Mouse (Mus musculus): Measurements from ENCODE around the gene Dcst2.

Dcst2 gene

GRCm38 (mm10) chr3:89388134-89388881 lies 26.5 kb downstream of the Dcst2 start:
- DNase-seq (ENCODE audit: low spot score), result peak; percentile 55

DNA sequence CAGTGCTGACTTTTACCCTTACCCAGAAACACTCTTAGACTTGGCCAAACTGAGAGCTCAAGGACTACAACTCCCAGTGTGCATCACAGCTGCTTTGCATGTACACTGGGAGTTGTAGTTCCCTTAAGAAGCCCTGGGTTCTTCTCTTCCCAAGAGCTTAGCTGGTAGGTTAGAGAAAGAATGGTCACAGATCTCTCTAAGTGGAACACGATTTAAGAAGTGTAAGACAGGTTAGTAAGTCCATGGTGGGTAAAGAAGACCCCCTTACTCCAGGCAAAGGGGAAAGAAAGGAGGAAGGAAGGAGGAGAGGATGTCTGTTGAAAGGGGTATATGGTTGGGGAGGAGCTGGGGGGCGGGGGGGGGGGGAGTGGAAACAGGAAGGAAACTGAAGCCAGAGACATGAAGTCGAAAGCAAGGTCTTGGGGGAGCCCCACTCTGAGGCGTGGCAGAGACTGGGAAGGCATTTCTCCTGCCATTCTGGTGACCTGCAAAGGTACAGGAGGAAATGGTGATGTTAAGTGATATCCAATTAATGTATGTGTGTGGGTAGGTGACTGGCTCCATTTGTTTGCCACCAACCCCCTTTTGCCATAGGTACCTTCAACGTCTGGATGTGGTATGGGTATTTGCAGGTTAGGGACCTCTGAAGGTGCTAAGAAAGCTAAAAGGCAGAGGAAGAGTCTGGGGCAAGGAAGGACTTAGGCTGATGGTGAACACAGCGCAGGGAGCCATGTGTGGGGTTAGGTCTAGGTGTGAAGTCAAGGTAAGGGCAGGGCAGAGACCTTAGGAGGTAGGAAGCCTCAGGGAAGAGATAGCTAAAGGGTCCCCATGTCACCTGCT lies 27.3 kb downstream of the Dcst2 start:
- DNase-seq (ENCODE audit: low spot score), result no peak

- DNase-seq (ENCODE audit: low spot score), result peak; percentile 50
These were observed 28.3 kb downstream of the Dcst2 start for GRCm38 (mm10) chr3:89390111-89390515.

GRCm38 (mm10) chr3:89390699-89391662 lies 29.2 kb downstream of the Dcst2 start:
- DNase-seq (ENCODE audit: low spot score), result no peak

GRCm38 (mm10) chr3:89391663-89392511 lies 30.1 kb downstream of the Dcst2 start:
- DNase-seq (ENCODE audit: low spot score), result peak; percentile 73

- DNase-seq (ENCODE audit: low spot score), result peak; percentile 57
These were observed 31.1 kb downstream of the Dcst2 start for GRCm38 (mm10) chr3:89392871-89393311.

DNA sequence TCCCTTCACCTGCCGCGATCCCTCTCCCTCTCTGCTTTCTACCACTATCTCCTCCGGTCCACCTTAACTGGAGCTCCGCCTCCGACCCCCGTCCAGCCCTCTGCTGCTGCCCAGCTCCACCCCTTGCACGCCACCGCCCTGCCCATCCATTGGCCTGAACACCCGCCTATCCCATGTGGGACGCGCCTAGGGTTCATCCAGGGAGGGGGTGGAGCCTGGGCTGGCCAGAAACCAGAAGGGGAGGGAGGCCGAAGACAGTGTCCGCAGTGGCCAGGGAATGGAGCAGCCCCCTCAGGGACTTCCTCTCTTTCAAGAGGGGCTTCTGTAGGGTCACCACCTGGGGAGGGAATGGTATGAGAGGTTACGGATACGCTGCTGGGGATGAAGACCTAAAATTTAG lies 31.8 kb downstream of the Dcst2 start:
- DNase-seq (ENCODE audit: low spot score), result peak; percentile 99

GRCm38 (mm10) chr3:89394006-89394893 lies 32.5 kb downstream of the Dcst2 start, which contains the start of gene Zbtb7b:
Gene Zbtb7b, minus strand, starts transcription at chr3:89394776.
- DNase-seq (ENCODE audit: low spot score), result peak; percentile 93

GRCm38 (mm10) chr3:89394894-89395256 lies 33.1 kb downstream of the Dcst2 start:
- peak; percentile 83 for DNase-seq (ENCODE audit: low spot score)

DNA sequence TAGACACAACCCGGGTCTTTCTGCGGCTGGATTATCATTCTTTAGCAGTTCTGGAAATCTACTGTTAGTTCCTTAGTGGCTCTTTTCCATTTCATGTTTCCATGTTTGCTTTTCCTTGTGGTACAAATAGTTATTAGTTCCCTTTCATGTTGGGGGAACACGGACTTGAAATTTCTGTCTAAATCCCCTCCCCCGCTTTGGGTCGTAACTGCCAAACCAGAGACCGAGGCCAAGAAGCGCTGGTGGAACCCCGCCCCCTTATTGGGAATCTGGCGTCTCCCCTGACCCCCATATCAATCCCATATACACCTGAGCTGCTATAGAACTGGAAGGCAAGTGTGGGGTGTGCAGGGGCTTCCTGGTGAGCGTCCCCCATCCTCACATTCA lies 33.6 kb downstream of the Dcst2 start:
- DNase-seq (ENCODE audit: low spot score), result no peak

GRCm38 (mm10) chr3:89395806-89396653 lies 34.3 kb downstream of the Dcst2 start:
- peak; percentile 71 for DNase-seq (ENCODE audit: low spot score)

DNA sequence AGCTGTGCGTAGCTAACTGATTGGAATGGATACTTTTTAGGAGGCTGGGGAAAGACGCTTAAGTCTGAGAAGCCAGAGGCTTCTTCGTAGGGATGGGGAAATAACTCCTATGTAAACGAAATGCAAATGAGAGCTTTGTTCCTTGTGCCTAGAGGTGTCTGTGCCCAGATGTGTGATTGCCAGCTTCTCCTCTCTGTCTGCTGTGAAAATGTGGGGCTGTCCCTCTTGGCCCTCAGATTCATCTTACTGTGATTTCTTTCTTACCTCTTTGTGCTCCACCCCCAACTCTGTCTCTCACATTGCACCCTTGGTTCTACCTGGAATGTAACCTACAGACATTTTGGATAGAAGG lies 34.9 kb downstream of the Dcst2 start:
- no peak for DNase-seq (ENCODE audit: low spot score)

DNA sequence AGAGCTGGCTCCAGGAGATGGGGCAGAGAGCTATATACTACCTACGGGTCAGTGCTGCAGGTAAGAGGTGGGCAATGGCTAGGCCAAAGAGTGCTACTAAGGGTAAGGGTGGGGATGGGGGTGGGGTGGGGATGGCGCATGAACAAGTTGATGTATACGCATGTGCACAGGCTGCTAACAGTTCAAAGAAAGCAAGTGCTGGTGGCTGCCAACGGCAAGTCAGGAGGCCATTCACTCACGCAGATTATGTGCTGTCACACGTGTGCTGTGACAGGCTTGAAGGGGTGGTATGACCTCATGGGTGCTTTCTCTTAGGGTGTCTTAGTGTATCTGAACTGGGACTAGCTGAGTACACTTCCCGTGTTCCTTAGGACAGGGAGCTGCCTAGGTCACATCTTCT lies 39.6 kb downstream of the Dcst2 start:
- no peak for DNase-seq (ENCODE audit: low spot score)

- DNase-seq (ENCODE audit: low spot score), result no peak
These were observed 40.9 kb downstream of the Dcst2 start, which contains the start of gene Lenep for GRCm38 (mm10) chr3:89402693-89403092. Gene Lenep, minus strand, starts transcription at chr3:89402793.

GRCm38 (mm10) chr3:89406887-89407286 lies 45.1 kb downstream of the Dcst2 start:
- no peak for DNase-seq (ENCODE audit: low spot score)

DNA sequence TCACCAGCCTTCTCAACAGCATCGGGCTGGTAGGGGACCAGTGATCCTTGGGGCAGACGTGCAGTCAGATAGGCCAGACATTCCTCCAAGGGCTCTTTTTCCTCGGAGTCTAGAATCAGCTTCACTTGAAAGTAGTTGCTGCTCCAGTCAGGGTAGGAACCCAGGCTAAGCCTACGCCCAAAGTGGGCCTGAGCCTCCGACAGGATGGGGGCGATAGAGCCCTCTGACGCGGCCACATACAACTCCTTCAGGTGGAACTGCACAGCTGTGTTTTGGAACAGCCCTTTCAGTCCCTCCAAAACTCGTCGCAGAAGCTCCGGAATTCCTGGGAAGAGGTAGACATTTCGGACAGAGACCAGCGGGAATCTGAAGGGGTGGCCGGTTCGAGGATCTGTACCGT lies 46.7 kb downstream of the Dcst2 start:
- no peak for DNase-seq (ENCODE audit: low spot score)

DNA sequence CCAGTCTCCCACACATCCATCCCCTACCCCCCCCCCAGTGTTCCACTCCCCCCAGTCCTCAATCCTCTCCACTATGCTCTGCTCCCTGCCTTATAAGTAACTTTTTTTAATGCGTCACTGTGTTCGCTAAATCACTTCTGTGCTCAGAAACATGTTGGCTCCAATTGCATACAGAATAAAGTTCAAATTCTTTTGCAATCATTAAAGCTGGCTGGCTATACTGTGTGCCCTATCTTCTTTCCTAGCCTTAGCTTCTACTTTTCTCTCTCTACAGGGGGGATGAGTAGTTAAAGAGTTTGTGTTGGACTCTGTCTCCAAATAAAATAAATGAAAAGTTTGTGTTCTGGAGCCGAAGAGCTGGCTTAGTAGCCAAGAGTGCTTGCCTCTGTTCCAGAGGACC lies 47.9 kb downstream of the Dcst2 start:
- no peak for DNase-seq (ENCODE audit: low spot score)

- no peak for DNase-seq (ENCODE audit: low spot score)
These were observed 49.1 kb downstream of the Dcst2 start for GRCm38 (mm10) chr3:89410864-89411263.

All from urinary bladder, postnatal 14 days (tissue).